Mouse (Mus musculus) midbrain, embryonic 15.5 days (tissue): Measurements from ENCODE around the gene Irf2bp2. TPM values are rescaled to one million over a fixed set of nuclear protein-coding genes. Genes with fewer than 3 reads are reported as not detected.

Source experiments
- ATAC-seq: fragments of 200-750 bp; cut with Nextera tagmentation; replicated peaks from 2 replicates; pipeline ENCODE4 v1.8.0; 2017; ENCODE audit warnings: moderate TSS enrichment
- H3K27ac ChIP-seq: fragments of 300-500 bp; sonication (generic); 2 replicates; pipeline ENCODE4 v1.5.1; 2015; ENCODE audit warnings: mild to moderate bottlenecking, inconsistent platforms
- H3K27me3 ChIP-seq: fragments of 300-500 bp; sonication (generic); replicated peaks from 2 replicates; pipeline ENCODE4 v1.6.1; 2015; ENCODE audit warnings: inconsistent platforms
- H3K36me3 ChIP-seq: fragments of 300-500 bp; sonication (generic); replicated peaks from 2 replicates; pipeline ENCODE4 v1.6.1; 2015; ENCODE audit warnings: inconsistent platforms
- H3K4me1 ChIP-seq: fragments of 300-500 bp; sonication (generic); 2 replicates; pipeline ENCODE4 v1.6.1; 2015; ENCODE audit warnings: inconsistent platforms
- H3K4me2 ChIP-seq: fragments of 300-500 bp; sonication (generic); 2 replicates; pipeline ENCODE4 v1.6.1; 2015; ENCODE audit warnings: inconsistent platforms, mild to moderate bottlenecking, moderate library complexity
- H3K4me3 ChIP-seq: fragments of 300-500 bp; sonication (generic); 2 replicates; pipeline ENCODE4 v1.5.1; 2015; ENCODE audit warnings: mild to moderate bottlenecking, inconsistent platforms
- H3K9ac ChIP-seq: fragments of 300-500 bp; sonication (generic); 2 replicates; pipeline ENCODE4 v1.6.1; 2015; ENCODE audit warnings: mild to moderate bottlenecking, inconsistent platforms
- H3K9me3 ChIP-seq: fragments of 300-500 bp; sonication (generic); 2 replicates; pipeline ENCODE4 v1.6.1; 2016; ENCODE audit warnings: inconsistent platforms
- WGBS: fragments of 180-500 bp; shearing (Covaris S2); methylation state at CpG from one replicate; pipeline ENCODE4 v1.1.7; 2015; ENCODE audit warnings: mixed read lengths; 5-methylcytosine and 5-hydroxymethylcytosine counted together
- polyA plus RNA-seq: library from polyadenylated mRNA; unstranded; fragments of >200 nt; fragmentation: Nextera tagmentation; extraction: Ambion mirVana; gene quantifications from 2 replicates; pipeline ENCODE4 v1.2.1, GENCODE M21; 2015

Irf2bp2 gene
- polyA plus RNA-seq, 1 experiment from 2014 or later: 9.7 TPM

GRCm38 (mm10) chr8:126583534-126583933 lies 10.3 kb downstream of the Irf2bp2 start:
- WGBS: 2% methylated on average over 13 of the region's 13 CpGs
- Histone ChIP-seq H3K27ac (peak overlapping the region; percentile 85), H3K27me3 (no peaks in the 10 kb centered on the region), H3K4me1 (peaks cover 59% of the 10 kb centered on the region), H3K9me3 (no peaks in the 10 kb centered on the region), H3K4me3 (peak overlapping the region; percentile 53), H3K4me2 (peak overlapping the region; percentile 99), H3K9ac (peak overlapping the region; percentile 57; the same call in 1 of the 2 replicates), H3K36me3 (no peaks in the 10 kb centered on the region)
- peak; percentile 22; the same call in 1 of the 2 replicates for ATAC-seq

- H3K4me3 ChIP-seq: no peak overlapping the region
- no peaks in the 10 kb centered on the region for H3K36me3 ChIP-seq
- H3K4me1 ChIP-seq: peaks cover 55% of the 10 kb centered on the region
- H3K27me3 ChIP-seq: no peaks in the 10 kb centered on the region
- WGBS: 40% methylated on average over 2 of the region's 2 CpGs
- no peak overlapping the region for H3K9ac ChIP-seq
- no peaks in the 10 kb centered on the region for H3K9me3 ChIP-seq
- no peak for ATAC-seq
- no peak overlapping the region for H3K4me2 ChIP-seq
- no peak overlapping the region for H3K27ac ChIP-seq
These were observed 10.8 kb downstream of the Irf2bp2 start for GRCm38 (mm10) chr8:126583018-126583417.

GRCm38 (mm10) chr8:126582509-126582908 lies 11.3 kb downstream of the Irf2bp2 start:
- Histone ChIP-seq H3K4me2 (no peak overlapping the region), H3K9me3 (no peaks in the 10 kb centered on the region), H3K9ac (no peak overlapping the region), H3K27ac (no peak overlapping the region), H3K4me3 (no peak overlapping the region), H3K36me3 (no peaks in the 10 kb centered on the region), H3K4me1 (peaks cover 50% of the 10 kb centered on the region), H3K27me3 (no peaks in the 10 kb centered on the region)
- WGBS: 41% methylated on average over 6 of the region's 6 CpGs
- ATAC-seq: no peak

- no peak overlapping the region for H3K4me3 ChIP-seq
- WGBS: 96% methylated on average over 6 of the region's 6 CpGs
- ATAC-seq: no peak
- no peak overlapping the region for H3K27ac ChIP-seq
- H3K4me1 ChIP-seq: peaks cover 43% of the 10 kb centered on the region
- H3K9me3 ChIP-seq: no peaks in the 10 kb centered on the region
- H3K27me3 ChIP-seq: no peaks in the 10 kb centered on the region
- no peak overlapping the region for H3K9ac ChIP-seq
- no peaks in the 10 kb centered on the region for H3K36me3 ChIP-seq
- H3K4me2 ChIP-seq: no peak overlapping the region
These were observed 12.1 kb downstream of the Irf2bp2 start for GRCm38 (mm10) chr8:126581662-126582061.

GRCm38 (mm10) chr8:126580826-126581225 lies 13.0 kb downstream of the Irf2bp2 start:
- no peak overlapping the region for H3K4me3 ChIP-seq
- H3K36me3 ChIP-seq: no peaks in the 10 kb centered on the region
- peaks cover 35% of the 10 kb centered on the region for H3K4me1 ChIP-seq
- no peak overlapping the region for H3K4me2 ChIP-seq
- WGBS: 99% methylated on average over 4 of the region's 4 CpGs
- H3K9ac ChIP-seq: no peak overlapping the region
- H3K9me3 ChIP-seq: no peaks in the 10 kb centered on the region
- no peak for ATAC-seq
- no peak overlapping the region for H3K27ac ChIP-seq
- H3K27me3 ChIP-seq: no peaks in the 10 kb centered on the region

GRCm38 (mm10) chr8:126580086-126580485 lies 13.7 kb downstream of the Irf2bp2 start:
- H3K4me1 ChIP-seq: peaks cover 27% of the 10 kb centered on the region
- H3K4me3 ChIP-seq: no peak overlapping the region
- H3K27me3 ChIP-seq: no peaks in the 10 kb centered on the region
- ATAC-seq: no peak
- no peak overlapping the region for H3K27ac ChIP-seq
- 85% methylated on average over 1 of the region's 1 CpGs for WGBS
- no peak overlapping the region for H3K4me2 ChIP-seq
- H3K9ac ChIP-seq: no peak overlapping the region
- H3K36me3 ChIP-seq: no peaks in the 10 kb centered on the region
- no peaks in the 10 kb centered on the region for H3K9me3 ChIP-seq

GRCm38 (mm10) chr8:126578641-126579040 lies 15.1 kb downstream of the Irf2bp2 start:
- Histone ChIP-seq H3K9me3 (no peaks in the 10 kb centered on the region), H3K4me3 (no peak overlapping the region), H3K27ac (no peak overlapping the region), H3K9ac (no peak overlapping the region), H3K27me3 (no peaks in the 10 kb centered on the region), H3K36me3 (no peaks in the 10 kb centered on the region), H3K4me1 (peaks cover 13% of the 10 kb centered on the region), H3K4me2 (no peak overlapping the region)
- no peak for ATAC-seq
- 86% methylated on average over 3 of the region's 3 CpGs for WGBS

- H3K9ac ChIP-seq: no peak overlapping the region
- 87% methylated on average over 8 of the region's 8 CpGs for WGBS
- H3K27ac ChIP-seq: no peak overlapping the region
- ATAC-seq: no peak
- H3K9me3 ChIP-seq: no peaks in the 10 kb centered on the region
- H3K4me1 ChIP-seq: no peaks in the 10 kb centered on the region
- H3K27me3 ChIP-seq: no peaks in the 10 kb centered on the region
- no peak overlapping the region for H3K4me2 ChIP-seq
- H3K4me3 ChIP-seq: no peak overlapping the region
- H3K36me3 ChIP-seq: no peaks in the 10 kb centered on the region
These were observed 16.9 kb downstream of the Irf2bp2 start for GRCm38 (mm10) chr8:126576919-126577318.

GRCm38 (mm10) chr8:126576086-126576485 lies 17.7 kb downstream of the Irf2bp2 start:
- H3K27ac ChIP-seq: no peak overlapping the region
- no peaks in the 10 kb centered on the region for H3K27me3 ChIP-seq
- H3K9ac ChIP-seq: no peak overlapping the region
- H3K4me1 ChIP-seq: no peaks in the 10 kb centered on the region
- H3K4me3 ChIP-seq: no peak overlapping the region
- no peak for ATAC-seq
- H3K36me3 ChIP-seq: no peaks in the 10 kb centered on the region
- no peak overlapping the region for H3K4me2 ChIP-seq
- H3K9me3 ChIP-seq: no peaks in the 10 kb centered on the region

GRCm38 (mm10) chr8:126574882-126575637 lies 18.7 kb downstream of the Irf2bp2 start:
- no peak overlapping the region for H3K9ac ChIP-seq
- no peaks in the 10 kb centered on the region for H3K36me3 ChIP-seq
- ATAC-seq: no peak
- no peak overlapping the region for H3K4me2 ChIP-seq
- no peak overlapping the region for H3K4me3 ChIP-seq
- WGBS: 87% methylated on average over 16 of the region's 16 CpGs
- H3K27ac ChIP-seq: no peak overlapping the region
- peaks cover 7% of the 10 kb centered on the region for H3K4me1 ChIP-seq
- H3K27me3 ChIP-seq: no peaks in the 10 kb centered on the region
- no peaks in the 10 kb centered on the region for H3K9me3 ChIP-seq

GRCm38 (mm10) chr8:126573878-126574277 lies 19.9 kb downstream of the Irf2bp2 start:
- Histone ChIP-seq H3K36me3 (no peaks in the 10 kb centered on the region), H3K9me3 (no peaks in the 10 kb centered on the region), H3K4me1 (peaks cover 16% of the 10 kb centered on the region), H3K27me3 (no peaks in the 10 kb centered on the region), H3K4me2 (no peak overlapping the region), H3K27ac (no peak overlapping the region), H3K9ac (no peak overlapping the region), H3K4me3 (no peak overlapping the region)
- WGBS: 90% methylated on average over 4 of the region's 4 CpGs
- no peak for ATAC-seq

- H3K4me2 ChIP-seq: no peak overlapping the region
- H3K9me3 ChIP-seq: no peaks in the 10 kb centered on the region
- WGBS: 92% methylated on average over 6 of the region's 6 CpGs
- H3K36me3 ChIP-seq: no peaks in the 10 kb centered on the region
- no peak overlapping the region for H3K9ac ChIP-seq
- ATAC-seq: no peak
- H3K27ac ChIP-seq: no peak overlapping the region
- no peaks in the 10 kb centered on the region for H3K27me3 ChIP-seq
- H3K4me1 ChIP-seq: peaks cover 16% of the 10 kb centered on the region
- H3K4me3 ChIP-seq: no peak overlapping the region
These were observed 20.6 kb downstream of the Irf2bp2 start for GRCm38 (mm10) chr8:126573079-126573694.
